ENCODE assay signal across 16 mouse cellular contexts in the genomic region with DNA sequence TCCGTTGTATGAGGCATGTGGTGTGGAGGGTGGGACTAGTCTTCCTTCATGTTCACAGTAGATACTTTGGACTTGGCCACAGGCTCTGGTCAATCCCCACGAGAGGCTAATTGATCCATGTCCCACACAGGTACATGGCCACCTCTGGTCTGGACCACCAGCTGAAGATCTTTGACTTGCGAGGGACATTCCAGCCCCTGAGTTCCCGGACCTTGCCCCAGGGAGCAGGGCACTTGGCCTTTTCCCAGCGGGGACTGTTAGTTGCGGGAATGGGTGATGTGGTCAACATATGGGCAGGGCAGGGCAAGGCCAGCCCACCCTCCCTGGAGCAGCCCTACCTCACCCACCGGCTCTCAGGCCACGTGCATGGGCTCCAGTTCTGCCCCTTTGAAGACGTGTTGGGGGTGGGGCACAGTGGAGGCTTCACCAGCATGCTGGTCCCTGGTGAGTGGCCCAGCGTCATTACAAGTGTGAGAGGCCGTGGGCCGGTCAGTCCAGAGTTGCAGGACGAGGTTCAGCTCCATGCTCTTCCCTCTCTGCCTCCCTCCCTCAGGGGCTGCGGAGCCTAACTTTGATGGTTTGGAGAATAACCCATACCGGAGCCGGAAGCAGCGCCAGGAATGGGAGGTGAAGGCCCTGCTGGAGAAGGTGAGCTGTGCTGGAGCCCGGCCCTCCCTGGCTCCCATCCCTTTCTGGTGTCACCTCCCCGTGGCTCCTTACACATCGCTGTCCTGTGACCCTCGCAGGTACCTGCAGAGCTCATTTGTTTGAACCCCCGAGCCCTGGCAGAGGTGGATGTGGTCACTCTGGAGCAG. TPM values are rescaled to one million over a fixed set of nuclear protein-coding genes. Genes with fewer than 3 reads are reported as not detected.
DNase-seq lines count a peak whose midpoint lies in the region; ATAC-seq and TF ChIP-seq lines count a peak whose summit lies in the region.
"Had no signal": no experiment of that assay in that cellular context is flagged by ENCODE, and none has a peak within 500 bp of the region (broad histone marks: within the 10 kb centered on the region; RNA-seq: fewer than 3 reads in every experiment).

No protein-coding gene starts in this region.

- H3K36me3 ChIP-seq in midbrain, embryonic 10.5 days: peaks cover 91% of the 10 kb centered on the region
- peaks cover 36% of the 10 kb centered on the region for H3K36me3 ChIP-seq in midbrain, postnatal 0 days (ENCODE audit: insufficient read depth, low read length)
- peaks cover 21% of the 10 kb centered on the region; the same call in 1 of the 2 replicates for H3K36me3 ChIP-seq in macrophage (ENCODE audit: inconsistent target)

- peaks cover 39% of the 10 kb centered on the region for H3K4me1 ChIP-seq in midbrain, embryonic 10.5 days
- peaks cover 5% of the 10 kb centered on the region; the same call in 1 of the 2 replicates for H3K4me1 ChIP-seq in midbrain, postnatal 0 days (ENCODE audit: insufficient read depth, low read length)
- H3K4me1 ChIP-seq in bone marrow, adult 2 months (ENCODE audit: control insufficient read depth, insufficient read depth, low read length): peaks cover 8% of the 10 kb centered on the region

- H3K27me3 ChIP-seq in midbrain, embryonic 10.5 days (ENCODE audit: low read depth, poor library complexity, severe bottlenecking): no peaks in the 10 kb centered on the region
- H3K27me3 ChIP-seq in midbrain, postnatal 0 days (ENCODE audit: insufficient read depth, low read length): no peaks in the 10 kb centered on the region
- H3K27me3 ChIP-seq: forebrain, embryonic 12.5 days; heart, embryonic 12.5 days had no signal

- TF ChIP-seq POLR2A in bone marrow, adult 2 months (IDR thresholded peaks at IDR 0.05; ENCODE audit: borderline replicate concordance, control insufficient read depth, low read depth, low read length): no peak

- no peak overlapping the region for H3K9ac ChIP-seq in midbrain, postnatal 0 days (replicated peaks; ENCODE audit: low read length, poor library complexity, severe bottlenecking)
- H3K9ac ChIP-seq: forebrain, embryonic 12.5 days; heart, embryonic 12.5 days; hindbrain, embryonic 14.5 days had no signal

- peak; percentile 21 for DNase-seq in gastrocnemius, adult 2 months
- DNase-seq in gastrocnemius, postnatal 10 days: no peak
- no peak for DNase-seq in midbrain, embryonic 10.5 days (ENCODE audit: low spot score)
- no peak for DNase-seq in midbrain, postnatal 0 days (ENCODE audit: low spot score)
- no peak for DNase-seq in adrenal gland, postnatal 14 days
- DNase-seq: adrenal gland, postnatal 25 days; cerebellum, postnatal 10 days; embryo, embryonic 11 days; kidney, adult 11 months had no signal

- H3K4me3 ChIP-seq in gastrocnemius, adult 2 months: no peak overlapping the region
- peak overlapping the region; percentile 18; the same call in 1 of the 2 replicates for H3K4me3 ChIP-seq in midbrain, embryonic 10.5 days
- no peak overlapping the region for H3K4me3 ChIP-seq in midbrain, postnatal 0 days (ENCODE audit: low read depth, low read length)
- no peak overlapping the region for H3K4me3 ChIP-seq in bone marrow, adult 2 months (replicated peaks; ENCODE audit: control insufficient read depth, low read depth, low read length)
- H3K4me3 ChIP-seq in macrophage (ENCODE audit: inconsistent target): no peak overlapping the region
- H3K4me3 ChIP-seq: forebrain, embryonic 12.5 days; heart, embryonic 12.5 days had no signal

- intact Hi-C loops in gastrocnemius, adult 2 months (cut with DNase I): no loop called here

- WGBS in midbrain, embryonic 10.5 days: 86% methylated on average over 22 of the region's 22 CpGs
- WGBS in midbrain, postnatal 0 days: 89% methylated on average over 22 of the region's 22 CpGs
- 88% methylated on average over 22 of the region's 22 CpGs for WGBS in bone marrow, adult 2 months
- WGBS in macrophage (ENCODE audit: missing documents): 92% methylated on average over 22 of the region's 22 CpGs

- peaks cover 35% of the 10 kb centered on the region for H3K79me2 ChIP-seq in macrophage (ENCODE audit: inconsistent target)

- ATAC-seq in midbrain, postnatal 0 days (ENCODE audit: low FRiP score): no peak
- ATAC-seq: midbrain, embryonic 16.5 days had no signal

- H3K27ac ChIP-seq in gastrocnemius, adult 2 months: no peak overlapping the region
- H3K27ac ChIP-seq in midbrain, embryonic 10.5 days (replicated peaks): no peak overlapping the region
- H3K27ac ChIP-seq in midbrain, postnatal 0 days (ENCODE audit: low read depth, low read length): no peak overlapping the region
- peak overlapping the region; percentile 42; the same call in 1 of the 2 replicates for H3K27ac ChIP-seq in bone marrow, adult 2 months (ENCODE audit: control insufficient read depth, insufficient read depth, low read depth, low read length, poor library complexity)
- H3K27ac ChIP-seq in macrophage: peak overlapping the region; percentile 65
- H3K27ac ChIP-seq: forebrain, embryonic 12.5 days; hindbrain, embryonic 14.5 days; kidney, postnatal 0 days had no signal

- H3K4me2 ChIP-seq in midbrain, postnatal 0 days (ENCODE audit: low read depth, low read length, poor library complexity, severe bottlenecking): no peak overlapping the region
- H3K4me2 ChIP-seq: forebrain, embryonic 12.5 days; heart, embryonic 12.5 days had no signal

- TF ChIP-seq CTCF in gastrocnemius, adult 2 months (IDR thresholded peaks at IDR 0.05): no peak
- TF ChIP-seq CTCF in midbrain, postnatal 0 days (IDR thresholded peaks at IDR 0.05): no peak
- no peak for TF ChIP-seq CTCF in bone marrow, adult 2 months (IDR thresholded peaks at IDR 0.05; ENCODE audit: control insufficient read depth, insufficient read depth, low read length)

- no peaks in the 10 kb centered on the region for H3K9me3 ChIP-seq in midbrain, embryonic 10.5 days (replicated peaks)
- H3K9me3 ChIP-seq in midbrain, postnatal 0 days (ENCODE audit: low read length): no peaks in the 10 kb centered on the region
- H3K9me3 ChIP-seq: forebrain, embryonic 12.5 days; heart, embryonic 12.5 days had no signal

RNA-seq across cellular contexts. Expression of a gene that starts 3.0 kb away (rescaled TPM):
- total RNA-seq in gastrocnemius, adult 2 months (2021): 1 to 10 TPM; 1.3 to 1.4 TPM
- total RNA-seq in gastrocnemius, postnatal 10 days (2021): 1 to 10 TPM; 2.3 to 2.6 TPM
- polyA plus RNA-seq in midbrain, embryonic 10.5 days (2016; fragmentation: Nextera tagmentation; extraction: Ambion mirVana): 4.1 and 6.4 TPM in 2 replicates
- total RNA-seq in midbrain, postnatal 0 days (2014; rRNA removed): 8.6 and 14.1 TPM in 2 replicates
- polyA plus RNA-seq in midbrain, postnatal 0 days (2015; fragmentation: Nextera tagmentation; extraction: Ambion mirVana): 11.1 and 14.0 TPM in 2 replicates
- 1.9 and 4.1 TPM in 2 replicates for polyA plus RNA-seq in bone marrow, adult 2 months (2011; ENCODE audit: insufficient read depth, insufficient read length, low replicate concordance, missing spikeins)
- total RNA-seq in macrophage (2018; cell fraction: chromatin; rRNA removed): 1 to 10 TPM in 17 of 26 experiments, under 1 TPM in 5, not detected in 4; 0.53 to 5.8 (median 1.8) TPM
- 10 to 100 TPM in 12 of 26 experiments, 1 to 10 TPM in 14; 2.6 to 14.7 (median 8.8) TPM for total RNA-seq in macrophage (2018; cell fraction: cytosol; rRNA removed)
- total RNA-seq in macrophage (2018; cell fraction: nucleus; rRNA removed): 10 to 100 TPM in 4 of 26 experiments, 1 to 10 TPM in 22; 2.0 to 13.7 (median 5.3) TPM
- 4.0 to 11.7 TPM (median 6.8 TPM) in 3 replicates for polyA plus RNA-seq in macrophage (2018)
- 3.2 and 6.2 TPM in 2 replicates for total RNA-seq in adrenal gland, postnatal 14 days (2021)

RNA-seq across cellular contexts. Expression of a gene that starts 7.3 kb away (rescaled TPM):
- total RNA-seq in gastrocnemius, adult 2 months (2021): 10 to 100 TPM; 31.7 to 33.4 TPM
- 10 to 100 TPM; 30.3 to 33.2 TPM for total RNA-seq in gastrocnemius, postnatal 10 days (2021)
- polyA plus RNA-seq in midbrain, embryonic 10.5 days (2016; fragmentation: Nextera tagmentation; extraction: Ambion mirVana): 53.5 and 61.0 TPM in 2 replicates
- total RNA-seq in midbrain, postnatal 0 days (2014; rRNA removed): 39.5 and 46.1 TPM in 2 replicates
- 65.8 and 68.6 TPM in 2 replicates for polyA plus RNA-seq in midbrain, postnatal 0 days (2015; fragmentation: Nextera tagmentation; extraction: Ambion mirVana)
- polyA plus RNA-seq in bone marrow, adult 2 months (2011; ENCODE audit: insufficient read depth, insufficient read length, low replicate concordance, missing spikeins): 13.7 and 23.1 TPM in 2 replicates
- 100 to 1,000 TPM in 10 of 26 experiments, 10 to 100 TPM in 16; 37.3 to 286 (median 91.8) TPM for total RNA-seq in macrophage (2018; cell fraction: chromatin; rRNA removed)
- total RNA-seq in macrophage (2018; cell fraction: cytosol; rRNA removed): 10 to 100 TPM; 27.0 to 41.6 (median 34.7) TPM
- total RNA-seq in macrophage (2018; cell fraction: nucleus; rRNA removed): 10 to 100 TPM; 25.0 to 76.2 (median 51.1) TPM
- polyA plus RNA-seq in macrophage (2018): 30.3 to 39.3 TPM (median 30.5 TPM) in 3 replicates
- total RNA-seq in adrenal gland, postnatal 14 days (2021): 46.8 and 52.9 TPM in 2 replicates

RNA-seq across cellular contexts. Expression of a gene that starts 7.5 kb away (rescaled TPM):
- total RNA-seq in gastrocnemius, adult 2 months (2021): 100 to 1,000 TPM; 364 to 443 TPM
- 100 to 1,000 TPM; 649 to 675 TPM for total RNA-seq in gastrocnemius, postnatal 10 days (2021)
- polyA plus RNA-seq in midbrain, embryonic 10.5 days (2016; fragmentation: Nextera tagmentation; extraction: Ambion mirVana): 1,339 and 1,576 TPM in 2 replicates
- total RNA-seq in midbrain, postnatal 0 days (2014; rRNA removed): 742 and 975 TPM in 2 replicates
- 751 and 769 TPM in 2 replicates for polyA plus RNA-seq in midbrain, postnatal 0 days (2015; fragmentation: Nextera tagmentation; extraction: Ambion mirVana)
- polyA plus RNA-seq in bone marrow, adult 2 months (2011; ENCODE audit: insufficient read depth, insufficient read length, low replicate concordance, missing spikeins): 1,108 and 1,335 TPM in 2 replicates
- total RNA-seq in macrophage (2018; cell fraction: chromatin; rRNA removed): 100 to 1,000 TPM in 21 of 26 experiments, 10 to 100 TPM in 5; 55.8 to 382 (median 130) TPM
- total RNA-seq in macrophage (2018; cell fraction: cytosol; rRNA removed): 1,000 to 10,000 TPM in 10 of 26 experiments, 100 to 1,000 TPM in 16; 572 to 1,270 (median 800) TPM
- 100 to 1,000 TPM in 25 of 26 experiments, 10 to 100 TPM in 1; 92.7 to 360 (median 186) TPM for total RNA-seq in macrophage (2018; cell fraction: nucleus; rRNA removed)
- polyA plus RNA-seq in macrophage (2018): 829 to 1,952 TPM (median 1,389 TPM) in 3 replicates
- total RNA-seq in adrenal gland, postnatal 14 days (2021): 760 and 860 TPM in 2 replicates

RNA-seq across cellular contexts. Expression of a gene that starts 7.8 kb away (rescaled TPM):
- 1 to 10 TPM; 8.6 to 8.8 TPM for total RNA-seq in gastrocnemius, adult 2 months (2021)
- 10 to 100 TPM; 15.7 TPM for total RNA-seq in gastrocnemius, postnatal 10 days (2021)
- polyA plus RNA-seq in midbrain, embryonic 10.5 days (2016; fragmentation: Nextera tagmentation; extraction: Ambion mirVana): 47.8 and 52.5 TPM in 2 replicates
- 14.3 and 15.7 TPM in 2 replicates for total RNA-seq in midbrain, postnatal 0 days (2014; rRNA removed)
- polyA plus RNA-seq in midbrain, postnatal 0 days (2015; fragmentation: Nextera tagmentation; extraction: Ambion mirVana): 14.6 and 17.3 TPM in 2 replicates
- 20.4 and 21.4 TPM in 2 replicates for polyA plus RNA-seq in bone marrow, adult 2 months (2011; ENCODE audit: insufficient read depth, insufficient read length, low replicate concordance, missing spikeins)
- total RNA-seq in macrophage (2018; cell fraction: chromatin; rRNA removed): 10 to 100 TPM in 15 of 26 experiments, 1 to 10 TPM in 11; 2.7 to 39.0 (median 15.4) TPM
- total RNA-seq in macrophage (2018; cell fraction: cytosol; rRNA removed): 10 to 100 TPM in 21 of 26 experiments, 1 to 10 TPM in 5; 7.8 to 14.9 (median 12.4) TPM
- 10 to 100 TPM in 12 of 26 experiments, 1 to 10 TPM in 14; 4.6 to 28.7 (median 9.5) TPM for total RNA-seq in macrophage (2018; cell fraction: nucleus; rRNA removed)
- 10.9 to 27.3 TPM (median 11.8 TPM) in 3 replicates for polyA plus RNA-seq in macrophage (2018)
- total RNA-seq in adrenal gland, postnatal 14 days (2021): 32.9 and 35.7 TPM in 2 replicates

RNA-seq across cellular contexts. Expression of a gene that starts 8.2 kb away (rescaled TPM):
- total RNA-seq in gastrocnemius, adult 2 months (2021): 10 to 100 TPM; 51.2 to 67.6 TPM
- total RNA-seq in gastrocnemius, postnatal 10 days (2021): 10 to 100 TPM; 65.3 to 67.0 TPM
- 214 and 240 TPM in 2 replicates for polyA plus RNA-seq in midbrain, embryonic 10.5 days (2016; fragmentation: Nextera tagmentation; extraction: Ambion mirVana)
- total RNA-seq in midbrain, postnatal 0 days (2014; rRNA removed): 47.9 and 60.9 TPM in 2 replicates
- 170 and 185 TPM in 2 replicates for polyA plus RNA-seq in midbrain, postnatal 0 days (2015; fragmentation: Nextera tagmentation; extraction: Ambion mirVana)
- polyA plus RNA-seq in bone marrow, adult 2 months (2011; ENCODE audit: insufficient read depth, insufficient read length, low replicate concordance, missing spikeins): 75.9 and 89.6 TPM in 2 replicates
- 10 to 100 TPM in 11 of 26 experiments, 1 to 10 TPM in 13, not detected in 2; 1.5 to 26.8 (median 8.4) TPM for total RNA-seq in macrophage (2018; cell fraction: chromatin; rRNA removed)
- total RNA-seq in macrophage (2018; cell fraction: cytosol; rRNA removed): 10 to 100 TPM; 46.7 to 86.0 (median 67.1) TPM
- 10 to 100 TPM in 21 of 26 experiments, 1 to 10 TPM in 5; 4.4 to 34.3 (median 16.2) TPM for total RNA-seq in macrophage (2018; cell fraction: nucleus; rRNA removed)
- polyA plus RNA-seq in macrophage (2018): 39.8 to 92.0 TPM (median 50.8 TPM) in 3 replicates
- 96.2 and 102 TPM in 2 replicates for total RNA-seq in adrenal gland, postnatal 14 days (2021)

Comparison
In these comparisons a context has a peak if more than half of its experiments do, and no peak if none do; other contexts are left out.
1. H3K27ac ChIP-seq: peak in bone marrow, adult 2 months (single experiment) and macrophage (single experiment); none in gastrocnemius, adult 2 months (single experiment), midbrain, embryonic 10.5 days (single experiment) and midbrain, postnatal 0 days (single experiment).